Mouse (Mus musculus) left cerebral cortex, adult 9 months (tissue): ENCODE measurements around the gene Ankrd54.

Source experiments
- DNase-seq, 2 experiments: peaks; one replicate each; pipeline ENCODE4 v3.0.0; 2022; ENCODE audit warnings: low spot score in 2 of 2

Ankrd54 gene

DNA sequence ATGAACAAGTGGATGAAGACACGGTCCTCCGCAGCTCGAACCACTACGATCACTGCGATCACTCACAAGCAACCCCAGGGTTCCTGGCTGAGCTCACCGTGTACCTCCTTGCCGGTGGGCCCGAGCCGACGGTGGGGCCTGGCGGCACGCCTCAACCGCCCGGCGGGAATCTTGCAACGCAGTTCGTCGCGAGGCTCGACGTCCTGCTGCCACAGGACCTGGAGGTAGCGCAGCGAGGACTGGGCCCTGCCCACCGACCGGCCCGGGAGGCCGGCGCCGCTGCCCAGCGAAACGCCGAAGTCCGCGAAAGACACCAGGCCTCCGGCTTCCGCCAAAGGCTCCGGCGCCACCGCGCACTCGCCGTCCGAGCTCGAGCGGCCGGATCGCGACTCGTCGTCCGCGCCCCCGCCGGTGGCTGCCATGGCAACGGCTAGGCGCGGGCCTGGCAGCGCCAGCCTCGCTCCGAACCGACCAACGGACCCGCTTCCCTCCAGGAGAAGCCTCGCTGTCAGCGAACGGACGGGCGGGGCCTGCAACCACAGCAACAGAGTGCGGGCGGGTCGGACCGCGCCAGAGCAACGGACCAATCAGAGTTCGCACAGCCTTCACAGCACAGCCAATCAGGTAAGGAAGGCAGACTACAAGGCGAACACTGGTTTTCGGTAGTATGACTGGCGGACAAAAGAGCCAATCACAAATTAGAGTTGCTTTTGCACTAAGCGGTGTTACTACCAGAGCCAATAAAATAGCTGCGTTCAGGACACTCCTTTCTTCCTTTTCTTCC, at the start of gene Ankrd54:
Gene Ankrd54 (minus strand): TSS at position 518 of the 784 bp plus-strand sequence.
- DNase-seq: peak; percentile 99 to 100

DNA sequence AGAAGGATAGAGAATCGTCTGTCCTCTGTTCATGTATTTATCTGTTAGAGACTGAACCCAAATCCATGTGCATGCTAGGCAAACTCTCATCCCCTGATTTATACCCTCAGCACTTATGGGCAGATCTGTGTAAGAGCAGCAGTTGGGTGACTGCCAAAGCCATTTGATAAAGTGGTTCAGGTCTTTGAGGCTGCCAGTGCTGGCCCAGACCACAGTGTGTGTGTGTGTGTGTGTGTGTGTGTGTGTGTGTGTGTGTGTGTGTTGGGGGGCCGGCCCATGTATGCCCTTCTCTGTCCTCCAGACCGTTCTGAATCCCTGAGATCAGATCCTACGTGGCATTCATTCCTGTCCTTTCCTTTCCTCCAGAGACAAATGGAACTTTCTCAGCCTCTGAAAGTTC, 49.1 kb upstream of the Ankrd54 start:
- DNase-seq: no peak

GRCm38 (mm10) chr15:79110528-79110927, 47.8 kb upstream of the Ankrd54 start:
- no peak for DNase-seq

DNA sequence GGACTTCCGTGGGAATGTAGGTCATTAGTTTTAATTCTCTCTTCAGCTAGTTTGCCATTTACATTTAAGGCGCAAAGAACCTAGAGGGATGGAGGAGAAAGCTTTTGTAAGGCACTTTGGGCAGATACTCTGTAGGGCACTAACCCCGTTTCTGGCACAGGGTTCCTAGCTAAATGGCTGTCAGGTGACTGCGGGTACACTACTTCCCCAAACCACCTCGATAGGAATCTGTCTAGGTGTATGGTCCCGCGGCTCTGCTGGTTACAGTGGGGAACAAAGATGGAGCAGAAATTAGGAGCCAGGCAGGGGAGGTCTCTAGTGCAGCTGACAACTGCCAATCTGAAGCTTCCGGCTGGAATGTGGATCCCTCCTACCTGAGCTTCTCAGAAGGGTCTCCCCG, 47.3 kb upstream of the Ankrd54 start:
- DNase-seq: no peak

DNA sequence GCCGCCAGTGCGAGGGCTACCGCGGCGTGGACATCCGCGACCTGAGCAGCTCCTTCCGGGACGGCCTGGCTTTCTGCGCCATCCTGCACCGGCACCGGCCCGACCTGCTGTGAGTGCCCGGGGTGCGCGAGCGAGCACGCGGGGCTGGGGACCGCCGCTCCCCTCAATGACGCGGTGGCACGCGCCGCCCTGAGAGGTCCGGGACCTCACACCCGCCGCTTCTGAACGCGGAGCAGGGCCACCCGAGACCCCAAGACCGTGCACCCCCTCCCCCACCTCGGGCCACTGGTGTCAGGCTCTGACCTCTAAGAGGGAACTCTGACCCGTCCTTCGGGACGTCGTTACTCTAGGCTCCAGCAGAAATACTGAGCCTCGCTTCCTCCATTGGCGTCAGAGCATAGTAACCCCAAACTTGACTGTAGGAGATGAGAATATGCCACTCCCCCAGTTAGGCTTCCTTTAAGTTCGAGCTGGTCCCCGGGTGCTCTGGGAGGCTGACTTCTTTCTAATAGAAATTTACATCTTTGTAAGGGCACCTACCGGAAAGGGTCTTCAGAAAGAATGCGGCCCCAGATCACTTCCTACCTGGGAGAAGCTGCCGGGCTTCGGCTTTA, 46.7 kb upstream of the Ankrd54 start:
- DNase-seq: no peak

- peak in 1 of 2 experiments; percentile 32 for DNase-seq
Observed at GRCm38 (mm10) chr15:79108421-79109320, 46.0 kb upstream of the Ankrd54 start, which contains the start of gene Micall1. TSS of gene Micall1 (plus strand) at chr15:79108898.

DNA sequence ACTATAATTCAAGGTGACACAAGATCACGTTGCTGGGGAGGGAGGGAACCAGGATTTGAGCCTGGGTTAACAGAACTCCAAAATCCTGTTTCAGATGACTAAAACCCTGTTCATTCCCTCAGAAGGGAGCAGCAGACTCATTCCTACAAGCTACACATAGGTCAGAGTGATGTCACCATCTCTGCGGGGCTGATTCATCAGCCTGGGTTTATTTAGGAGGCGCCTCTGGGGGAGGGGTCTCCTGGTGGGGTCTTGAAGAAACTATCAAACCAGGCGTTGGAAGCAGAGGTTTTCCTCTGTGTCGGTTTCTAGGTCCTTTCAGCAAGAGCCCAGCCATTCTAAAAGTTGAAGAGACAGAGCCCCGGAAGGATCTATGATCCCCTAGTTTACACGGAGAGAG, 45.3 kb upstream of the Ankrd54 start:
- no peak for DNase-seq

DNA sequence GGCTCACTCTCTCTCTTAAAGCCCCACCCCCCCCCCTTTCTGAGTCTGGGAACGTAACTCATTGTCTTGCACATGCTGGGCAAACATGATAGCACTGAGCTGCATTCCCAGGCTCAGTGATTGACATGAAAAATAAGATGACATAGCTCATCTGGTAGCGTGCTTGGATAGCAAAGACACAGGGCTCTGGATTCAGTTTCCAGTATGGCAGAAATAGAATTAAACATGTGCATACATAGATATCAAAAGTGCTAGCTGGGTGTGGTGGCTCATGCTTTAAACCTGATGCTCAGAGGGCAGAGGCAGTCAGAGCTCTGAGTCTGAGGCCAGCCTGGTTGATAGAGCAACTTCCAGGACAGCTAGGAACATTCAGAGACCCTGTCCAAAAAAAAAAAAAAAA, 43.1 kb upstream of the Ankrd54 start:
- no peak for DNase-seq

GRCm38 (mm10) chr15:79103264-79103663, 40.6 kb upstream of the Ankrd54 start:
- peak in 1 of 2 experiments; percentile 38 for DNase-seq

DNA sequence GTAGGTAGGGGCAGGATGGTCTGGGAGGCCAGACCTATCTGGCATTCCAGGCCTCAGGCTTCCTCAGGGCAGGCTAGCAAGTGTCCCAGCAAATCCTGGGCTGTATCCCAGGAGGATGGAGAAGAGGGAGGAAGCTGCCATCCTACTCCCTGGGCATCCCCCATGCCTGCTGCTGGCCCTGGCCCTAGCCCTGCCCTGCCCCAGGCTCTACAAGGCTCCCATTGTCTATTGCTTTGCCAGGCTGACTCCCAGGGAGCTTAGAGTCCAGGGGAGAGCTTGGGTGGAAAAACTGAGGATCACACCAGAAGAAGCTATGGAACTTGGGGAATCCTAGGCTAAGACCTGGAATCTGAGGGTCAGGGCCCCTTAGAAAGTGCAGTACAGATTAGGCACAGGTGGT, 38.8 kb upstream of the Ankrd54 start:
- DNase-seq: no peak

GRCm38 (mm10) chr15:79100391-79100790, 37.7 kb upstream of the Ankrd54 start:
- no peak for DNase-seq

- DNase-seq: no peak
Observed at GRCm38 (mm10) chr15:79099456-79099855, 36.8 kb upstream of the Ankrd54 start.

GRCm38 (mm10) chr15:79098868-79099267, 36.2 kb upstream of the Ankrd54 start:
- no peak for DNase-seq

GRCm38 (mm10) chr15:79098220-79098619, 35.5 kb upstream of the Ankrd54 start:
- no peak for DNase-seq

- peak; percentile 42 to 54 for DNase-seq
Observed at GRCm38 (mm10) chr15:79097611-79098025, 34.9 kb upstream of the Ankrd54 start.

- DNase-seq: no peak
Observed at GRCm38 (mm10) chr15:79097135-79097534, 34.4 kb upstream of the Ankrd54 start.

- no peak for DNase-seq
Observed at GRCm38 (mm10) chr15:79096556-79096955, 33.9 kb upstream of the Ankrd54 start.

- DNase-seq: no peak
Observed at GRCm38 (mm10) chr15:79095483-79095882, 32.8 kb upstream of the Ankrd54 start.

DNA sequence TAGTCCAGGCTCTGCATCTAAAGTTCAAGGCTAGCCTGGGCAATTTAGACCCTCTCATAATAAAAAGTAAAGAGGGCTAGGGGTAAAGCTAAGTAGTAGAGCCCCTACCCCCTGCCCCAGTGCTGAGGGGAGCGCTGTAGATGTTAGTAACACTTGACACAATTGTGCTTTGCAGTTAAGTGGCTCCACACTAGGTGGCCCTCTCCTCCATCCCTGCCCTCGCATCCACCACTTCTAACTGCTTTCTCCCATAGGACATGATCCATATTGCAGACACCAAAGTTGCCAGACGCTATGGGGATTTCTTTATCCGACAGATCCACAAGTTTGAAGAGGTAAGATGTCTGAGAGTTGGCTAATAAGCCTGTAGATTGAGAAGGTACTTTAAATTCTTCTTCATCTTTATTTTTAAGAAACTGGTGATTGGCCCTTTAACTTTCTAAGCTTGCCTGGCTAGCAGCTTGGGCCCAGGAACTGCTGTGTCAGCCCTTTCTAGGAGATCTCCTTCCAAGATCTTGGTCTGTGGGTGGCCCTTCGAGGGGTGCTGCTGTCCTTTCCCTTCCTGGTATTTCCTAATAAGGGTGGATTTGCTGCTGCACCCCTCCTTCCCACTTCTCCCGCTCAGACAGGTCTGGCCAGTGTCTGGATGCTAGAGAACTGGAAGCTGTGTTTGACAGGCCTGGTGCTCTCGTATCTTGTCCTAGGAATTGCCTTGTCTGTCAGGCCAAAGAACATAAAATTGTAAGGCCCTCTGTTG, 30.6 kb upstream of the Ankrd54 start:
- peak in 1 of 2 experiments; percentile 47 for DNase-seq

GRCm38 (mm10) chr15:79092284-79092683, 29.6 kb upstream of the Ankrd54 start:
- DNase-seq: no peak

- DNase-seq: no peak
Observed at GRCm38 (mm10) chr15:79079567-79079966, 16.9 kb upstream of the Ankrd54 start.
